In genomic region chr5:65199346-65200128, GRCm38 (mm10) we compare ENCODE assay signal across 8 mouse cellular contexts. TPM values are rescaled to one million over a fixed set of nuclear protein-coding genes. Genes with fewer than 3 reads are reported as not detected.
A peak's percentile ranks its signal among the peaks of the same experiment; 100 is the strongest.
DNase-seq lines count a peak whose midpoint lies in the region; ATAC-seq and TF ChIP-seq lines count a peak whose summit lies in the region.

Gene Wdr19 (plus strand): TSS chr5:65199696.

- H3K4me1 ChIP-seq in embryonic facial prominence, embryonic 14.5 days (ENCODE audit: control insufficient read depth, insufficient read depth, low read length): peaks cover 10% of the 10 kb centered on the region
- no peaks in the 10 kb centered on the region for H3K4me1 ChIP-seq in heart, adult 2 months (ENCODE audit: control insufficient read depth, insufficient read depth, low read length)
- peaks cover 8% of the 10 kb centered on the region for H3K4me1 ChIP-seq in limb, embryonic 13.5 days
- H3K4me1 ChIP-seq in midbrain, embryonic 16.5 days (ENCODE audit: control insufficient read depth, insufficient read depth, low read length): peaks cover 9% of the 10 kb centered on the region

- DNase-seq in 3T3-L1 (ENCODE audit: low read depth, low spot score): peak; percentile 100
- peak; percentile 92 to 96 for DNase-seq in adrenal gland, postnatal 4 days (ENCODE audit: low spot score in 2 of 2)
- peak; percentile 99 for DNase-seq in embryonic facial prominence, embryonic 14.5 days (ENCODE audit: low spot score)
- peak; percentile 95 to 99 for DNase-seq in heart, adult 2 months
- DNase-seq in kidney, adult 8-10 months: peak; percentile 99 to 100
- peak; percentile 85 to 98 for DNase-seq in spleen, postnatal 10 days (ENCODE audit: low spot score in 2 of 2)

- H3K9me3 ChIP-seq in embryonic facial prominence, embryonic 14.5 days (ENCODE audit: control insufficient read depth, low read length): no peaks in the 10 kb centered on the region
- H3K9me3 ChIP-seq in limb, embryonic 13.5 days: no peaks in the 10 kb centered on the region
- no peaks in the 10 kb centered on the region for H3K9me3 ChIP-seq in midbrain, embryonic 16.5 days (replicated peaks; ENCODE audit: control insufficient read depth, low read length, poor library complexity, severe bottlenecking)

- ATAC-seq in embryonic facial prominence, embryonic 14.5 days (ENCODE audit: low read depth): peak; percentile 100
- peak; percentile 100 for ATAC-seq in limb, embryonic 13.5 days (ENCODE audit: low FRiP score, low read depth)
- peak; percentile 100 for ATAC-seq in midbrain, embryonic 16.5 days

- peak within 1 kb of the TSS; percentile 66 for H3K4me2 ChIP-seq in embryonic facial prominence, embryonic 14.5 days (ENCODE audit: low read depth, low read length)
- H3K4me2 ChIP-seq in limb, embryonic 13.5 days (replicated peaks): peak within 1 kb of the TSS; percentile 75
- peak within 1 kb of the TSS; percentile 75 for H3K4me2 ChIP-seq in midbrain, embryonic 16.5 days (ENCODE audit: low read length)

- under 1% methylated on average over 37 of the region's 37 CpGs for WGBS in embryonic facial prominence, embryonic 14.5 days
- WGBS in heart, adult 2 months: under 1% methylated on average over 37 of the region's 37 CpGs
- WGBS in limb, embryonic 13.5 days: under 1% methylated on average over 37 of the region's 37 CpGs
- under 1% methylated on average over 37 of the region's 37 CpGs for WGBS in midbrain, embryonic 16.5 days

- TF ChIP-seq POLR2A in heart, adult 2 months (IDR thresholded peaks at IDR 0.05; ENCODE audit: insufficient read depth, low read depth, low read length): peak; percentile 97

- H3K9ac ChIP-seq in embryonic facial prominence, embryonic 14.5 days (ENCODE audit: low read depth, low read length): peak within 1 kb of the TSS; percentile 63
- peak within 1 kb of the TSS; percentile 52 for H3K9ac ChIP-seq in heart, adult 2 months (ENCODE audit: low read depth, low read length)
- peak within 1 kb of the TSS; percentile 74 for H3K9ac ChIP-seq in limb, embryonic 13.5 days
- H3K9ac ChIP-seq in midbrain, embryonic 16.5 days (ENCODE audit: low read depth, low read length): peak within 1 kb of the TSS; percentile 72

- H3K4me3 ChIP-seq in embryonic facial prominence, embryonic 14.5 days (ENCODE audit: low read depth, low read length): peak within 1 kb of the TSS; percentile 57
- peak within 1 kb of the TSS; percentile 58 for H3K4me3 ChIP-seq in heart, adult 2 months
- H3K4me3 ChIP-seq in limb, embryonic 13.5 days: peak within 1 kb of the TSS; percentile 64
- H3K4me3 ChIP-seq in midbrain, embryonic 16.5 days (ENCODE audit: low read depth, low read length): peak within 1 kb of the TSS; percentile 58

- no peak for TF ChIP-seq CTCF in heart, adult 2 months (IDR thresholded peaks at IDR 0.05)

- H3K27ac ChIP-seq in embryonic facial prominence, embryonic 14.5 days (replicated peaks; ENCODE audit: low read depth, low read length): peak within 1 kb of the TSS; percentile 82
- peak within 1 kb of the TSS; percentile 90 for H3K27ac ChIP-seq in heart, adult 2 months
- H3K27ac ChIP-seq in limb, embryonic 13.5 days: peak within 1 kb of the TSS; percentile 66
- peak within 1 kb of the TSS; percentile 82 for H3K27ac ChIP-seq in midbrain, embryonic 16.5 days (ENCODE audit: low read length)

- H3K36me3 ChIP-seq in embryonic facial prominence, embryonic 14.5 days (ENCODE audit: control insufficient read depth, insufficient read depth, low read length): no peaks in the 10 kb centered on the region
- no peaks in the 10 kb centered on the region for H3K36me3 ChIP-seq in heart, adult 2 months (ENCODE audit: control insufficient read depth, insufficient read depth, low read length)
- 0 out of 2 replicates have a peak, but pooled peaks cover 3% of the 10 kb centered on the region for H3K36me3 ChIP-seq in limb, embryonic 13.5 days
- H3K36me3 ChIP-seq in midbrain, embryonic 16.5 days (ENCODE audit: control insufficient read depth, insufficient read depth, low read length): no peaks in the 10 kb centered on the region

- peak; percentile 56; the same call in 1 of the 2 replicates for TF ChIP-seq EP300 in heart, adult 2 months (IDR thresholded peaks at IDR 0.05; ENCODE audit: insufficient read depth, low read depth, low read length)

- no peaks in the 10 kb centered on the region for H3K79me2 ChIP-seq in heart, adult 2 months (replicated peaks; ENCODE audit: control insufficient read depth, insufficient read depth, low read length)

- no peaks in the 10 kb centered on the region for H3K27me3 ChIP-seq in embryonic facial prominence, embryonic 14.5 days (replicated peaks; ENCODE audit: control insufficient read depth, insufficient read depth, low read length)
- no peaks in the 10 kb centered on the region for H3K27me3 ChIP-seq in heart, adult 2 months (ENCODE audit: control insufficient read depth, insufficient read depth, low read length)
- H3K27me3 ChIP-seq in limb, embryonic 13.5 days: no peaks in the 10 kb centered on the region
- no peaks in the 10 kb centered on the region for H3K27me3 ChIP-seq in midbrain, embryonic 16.5 days (ENCODE audit: control insufficient read depth, insufficient read depth, low read depth, low read length)

- intact Hi-C loops in heart, adult 2 months (cut with DNase I): loop anchor here (2.0 kb wide), 1 partner anchor 41 kb away; no protein-coding TSS in a partner anchor

RNA-seq across cellular contexts. Expression of gene Wdr19, which starts in this region (rescaled TPM):
- total RNA-seq in adrenal gland, postnatal 4 days (2021): 10 to 100 TPM; 15.6 to 17.8 TPM
- 8.7 and 11.8 TPM in 2 replicates for polyA plus RNA-seq in embryonic facial prominence, embryonic 14.5 days (2014; fragmentation: Nextera tagmentation; extraction: Ambion mirVana)
- total RNA-seq in heart, adult 2 months (2021): 1 to 10 TPM; 1.2 to 1.9 TPM
- 1.4 and 1.7 TPM in 2 replicates for polyA plus RNA-seq in heart, adult 2 months (2012; rRNA removed)
- 11.0 and 11.3 TPM in 2 replicates for polyA plus RNA-seq in limb, embryonic 13.5 days (2015; fragmentation: Nextera tagmentation; extraction: Ambion mirVana)
- polyA plus RNA-seq in midbrain, embryonic 16.5 days (2015; fragmentation: Nextera tagmentation; extraction: Ambion mirVana): 12.6 and 15.2 TPM in 2 replicates

Comparison
In these comparisons a context has a peak if more than half of its experiments do, and no peak if none do; other contexts are left out.
1. Peak in every context shown above with its lines: DNase-seq, ATAC-seq, H3K4me3 ChIP-seq and H3K27ac ChIP-seq.
2. RNA of gene Wdr19 (total RNA-seq): 15.6 to 17.8 TPM in adrenal gland, postnatal 4 days; 1.2 to 1.9 TPM in heart, adult 2 months; every median in the first group is over 4 times any median in the second.